Mouse (Mus musculus) embryonic facial prominence, embryonic 12.5 days (tissue): ENCODE data around the gene Olfr523. TPM values are rescaled to one million over a fixed set of nuclear protein-coding genes. Genes with fewer than 3 reads are reported as not detected.
A peak's percentile ranks its signal among the peaks of the same experiment; 100 is the strongest.
"Not testable (repeated sequence)": the region's sequence is repeated elsewhere in the genome, so short reads cannot be mapped to it uniquely, and the experiment has no call there.

Experiments
- ATAC-seq: fragments of 200-750 bp; cut with Nextera tagmentation; 2 replicates; pipeline ENCODE4 v1.8.0; 2017; ENCODE audit not compliant: insufficient number of reproducible peaks, insufficient read depth, low FRiP score, low TSS enrichment
- H3K27ac ChIP-seq: fragments of 300-500 bp; sonication (generic); 2 replicates; pipeline ENCODE4 v1.5.1; 2016; ENCODE audit warnings: mild to moderate bottlenecking
- H3K27me3 ChIP-seq: fragments of 300-500 bp; sonication (generic); 2 replicates; pipeline ENCODE4 v1.6.1; 2016; ENCODE audit warnings: mild to moderate bottlenecking, moderate library complexity
- H3K36me3 ChIP-seq: fragments of 300-500 bp; sonication (generic); 2 replicates; pipeline ENCODE4 v1.6.1; 2016; ENCODE audit warnings: mild to moderate bottlenecking
- H3K4me1 ChIP-seq: fragments of 300-500 bp; sonication (generic); 2 replicates; pipeline ENCODE4 v1.6.1; 2016
- H3K4me2 ChIP-seq: fragments of 300-500 bp; sonication (generic); replicated peaks from 2 replicates; pipeline ENCODE4 v1.6.1; 2016; ENCODE audit warnings: mild to moderate bottlenecking, moderate library complexity
- H3K4me3 ChIP-seq: fragments of 300-500 bp; sonication (generic); 2 replicates; pipeline ENCODE4 v1.5.1; 2016; ENCODE audit warnings: mild to moderate bottlenecking
- H3K9ac ChIP-seq: fragments of 300-500 bp; sonication (generic); 2 replicates; pipeline ENCODE4 v1.6.1; 2016; ENCODE audit warnings: mild to moderate bottlenecking, moderate library complexity
- H3K9me3 ChIP-seq: fragments of 300-500 bp; sonication (generic); 2 replicates; pipeline ENCODE4 v1.6.1; 2016; ENCODE audit warnings: mild to moderate bottlenecking, moderate library complexity
- WGBS: fragments of 180-500 bp; shearing (Covaris S2); methylation state at CpG from one replicate; pipeline ENCODE4 v1.1.7; 2016; 5-methylcytosine and 5-hydroxymethylcytosine counted together
- polyA plus RNA-seq: library from polyadenylated mRNA; unstranded; fragments of >200 nt; fragmentation: Nextera tagmentation; extraction: Ambion mirVana; gene quantifications from 2 replicates; pipeline ENCODE4 v1.2.1, GENCODE M21; 2016

Olfr523 gene
- not detected in 2 replicates for polyA plus RNA-seq

DNA sequence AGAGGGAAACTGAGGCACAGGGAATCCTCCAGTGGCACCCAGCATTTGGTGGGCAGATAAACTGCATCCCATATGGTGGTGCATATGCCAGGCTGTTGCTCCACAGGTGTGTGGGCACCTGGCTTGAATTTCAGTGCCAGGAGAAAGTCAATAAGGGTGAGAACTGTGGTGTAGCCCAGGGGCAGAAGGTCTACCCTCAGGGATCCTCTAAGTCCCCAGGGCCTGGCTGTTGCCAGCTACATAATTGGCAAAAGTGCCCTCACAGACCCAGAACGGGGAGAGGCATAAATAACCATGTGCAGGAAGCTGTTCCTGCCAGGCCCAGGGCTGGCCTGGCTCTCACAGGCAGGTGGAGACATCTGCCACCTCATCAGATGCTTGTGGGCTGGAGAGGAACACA lies at the start of gene Olfr523:
Gene Olfr523, plus strand, starts transcription at position 282 of the 400 bp plus-strand sequence.
- whole genome bisulfite sequencing: 55% methylated on average over 1 of the region's 1 CpGs
- H3K4me3 ChIP-seq: no peak within 1 kb of the TSS
- H3K36me3 ChIP-seq: no peaks in the 10 kb centered on the region
- ATAC-seq: no peak
- no peak within 1 kb of the TSS for H3K4me2 ChIP-seq
- H3K4me1 ChIP-seq: no peaks in the 10 kb centered on the region
- H3K9ac ChIP-seq: no peak within 1 kb of the TSS
- no peak within 1 kb of the TSS for H3K27ac ChIP-seq
- no peaks in the 10 kb centered on the region for H3K9me3 ChIP-seq
- no peaks in the 10 kb centered on the region for H3K27me3 ChIP-seq

DNA sequence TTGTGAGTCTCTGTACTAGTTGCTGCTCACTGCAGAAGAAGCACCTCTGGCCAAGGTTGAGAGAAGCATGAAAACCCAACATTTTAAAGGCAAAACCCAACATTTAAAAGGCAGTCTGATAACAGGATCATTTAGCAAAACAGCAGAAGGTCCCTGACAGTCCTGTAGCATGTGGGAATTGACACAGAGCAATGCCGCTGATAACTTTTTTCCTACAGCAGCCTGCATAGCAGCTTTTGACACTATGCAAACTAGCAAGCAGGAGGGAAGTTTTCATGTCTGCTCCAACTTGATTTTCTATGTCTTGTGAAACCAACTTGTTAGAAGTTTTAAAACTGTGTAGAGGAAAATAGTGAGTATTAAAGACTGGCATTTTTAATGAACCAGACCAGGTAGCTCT lies 48.6 kb upstream of the Olfr523 start:
- no peak for ATAC-seq

DNA sequence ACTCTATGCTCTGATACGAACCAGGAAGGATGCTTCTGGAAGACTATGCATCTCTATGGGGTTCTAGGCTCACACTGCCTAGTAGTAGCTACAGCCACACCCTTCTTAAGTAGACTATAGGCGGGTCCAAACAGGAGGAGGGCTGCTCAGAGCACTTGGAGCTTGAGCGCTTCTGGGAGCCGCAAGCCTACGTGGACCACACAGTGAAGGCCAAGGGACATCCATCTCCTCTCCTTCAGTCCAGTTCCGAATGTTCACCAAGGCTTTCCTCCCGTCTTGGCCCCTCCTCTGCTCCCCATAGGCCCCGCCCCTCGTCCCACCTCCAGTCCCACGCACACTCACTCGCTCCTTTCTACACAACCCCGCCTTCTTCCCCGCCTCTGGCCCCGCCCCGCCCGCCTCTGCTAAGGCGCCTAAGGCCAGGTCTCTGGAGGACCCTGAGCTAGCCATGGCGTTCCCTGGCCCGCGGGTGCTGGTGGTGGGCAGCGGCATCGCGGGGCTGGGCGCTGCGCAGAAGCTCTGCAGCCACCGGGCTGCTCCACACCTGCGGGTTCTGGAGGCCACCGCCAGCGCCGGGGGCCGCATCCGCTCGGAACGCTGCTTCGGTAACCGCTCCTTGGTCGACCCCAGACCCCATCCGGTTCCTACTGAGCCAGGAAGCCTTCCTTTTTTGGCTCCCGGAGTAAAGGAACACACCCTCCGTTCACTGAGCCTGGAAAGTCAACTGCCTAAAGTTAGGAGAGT lies 47.6 kb upstream of the Olfr523 start:
- peak; percentile 97 for ATAC-seq
- 0 out of 2 replicates have a peak, but pooled peaks cover 5% of the 10 kb centered on the region for H3K4me1 ChIP-seq
- peak overlapping the region; percentile 81 for H3K9ac ChIP-seq
- no peaks in the 10 kb centered on the region for H3K9me3 ChIP-seq
- H3K36me3 ChIP-seq: 0 out of 2 replicates have a peak, but pooled peaks cover 13% of the 10 kb centered on the region
- no peaks in the 10 kb centered on the region for H3K27me3 ChIP-seq
- peak overlapping the region; percentile 85 for H3K4me3 ChIP-seq
- H3K27ac ChIP-seq: peak overlapping the region; percentile 75; the same call in 1 of the 2 replicates
- H3K4me2 ChIP-seq: peak overlapping the region; percentile 64
- 1% methylated on average over 40 of the region's 40 CpGs for whole genome bisulfite sequencing

More for the DNA sequence above, 48.6 kb upstream of the Olfr523 start:
- H3K9ac ChIP-seq: no peak overlapping the region
- no peak overlapping the region for H3K4me2 ChIP-seq
- no peak overlapping the region for H3K4me3 ChIP-seq
- H3K4me1 ChIP-seq: 0 out of 2 replicates have a peak, but pooled peaks cover 5% of the 10 kb centered on the region
- H3K27me3 ChIP-seq: no peaks in the 10 kb centered on the region
- H3K27ac ChIP-seq: no peak overlapping the region
- 100% methylated on average over 1 of the region's 1 CpGs for WGBS
- H3K36me3 ChIP-seq: 0 out of 2 replicates have a peak, but pooled peaks cover 3% of the 10 kb centered on the region
- H3K9me3 ChIP-seq: no peaks in the 10 kb centered on the region

GRCm38 (mm10) chr7:140126022-140126350 lies 47.0 kb upstream of the Olfr523 start:
- ATAC-seq: 0 out of 2 replicates have a peak, but pooled peaks have one; percentile 7
- 3% methylated on average over 5 of the region's 5 CpGs for whole genome bisulfite sequencing

DNA sequence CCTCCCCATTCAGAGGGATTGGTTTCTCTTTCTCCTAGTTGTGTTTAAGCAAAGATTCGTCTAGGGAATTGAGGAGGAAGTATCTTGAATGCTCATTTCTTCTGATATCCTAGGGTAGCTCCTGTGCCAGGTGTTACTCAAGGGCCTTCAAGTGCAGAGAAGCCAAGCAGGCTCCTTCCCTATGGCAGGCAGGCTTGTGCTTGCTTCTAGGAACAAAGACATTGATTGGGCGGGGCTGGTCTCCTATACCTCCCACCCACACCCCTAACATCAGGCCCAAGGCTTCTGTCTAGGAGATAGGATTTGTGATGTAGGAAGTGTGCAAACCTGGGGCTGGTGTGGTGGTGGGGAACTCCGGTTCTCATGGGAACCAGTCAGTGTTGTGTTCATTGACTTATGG lies 46.1 kb upstream of the Olfr523 start:
- no peaks in the 10 kb centered on the region for H3K27me3 ChIP-seq
- 0 out of 2 replicates have a peak, but pooled peaks cover 5% of the 10 kb centered on the region for H3K4me1 ChIP-seq
- 0 out of 2 replicates have a peak overlapping the region, but pooled peaks have one; percentile 19 for H3K4me2 ChIP-seq
- WGBS: 89% methylated on average over 3 of the region's 3 CpGs
- H3K27ac ChIP-seq: no peak overlapping the region
- H3K9ac ChIP-seq: no peak overlapping the region
- H3K9me3 ChIP-seq: no peaks in the 10 kb centered on the region
- H3K36me3 ChIP-seq: 0 out of 2 replicates have a peak, but pooled peaks cover 16% of the 10 kb centered on the region
- no peak for ATAC-seq
- H3K4me3 ChIP-seq: no peak overlapping the region

More at GRCm38 (mm10) chr7:140126022-140126350, 47.0 kb upstream of the Olfr523 start:
- Histone ChIP-seq H3K27ac (0 out of 2 replicates have a peak overlapping the region, but pooled peaks have one; percentile 75), H3K27me3 (no peaks in the 10 kb centered on the region), H3K9me3 (no peaks in the 10 kb centered on the region), H3K36me3 (0 out of 2 replicates have a peak, but pooled peaks cover 16% of the 10 kb centered on the region), H3K9ac (peak overlapping the region; percentile 81), H3K4me2 (peak overlapping the region; percentile 64), H3K4me1 (0 out of 2 replicates have a peak, but pooled peaks cover 5% of the 10 kb centered on the region), H3K4me3 (peak overlapping the region; percentile 85)

DNA sequence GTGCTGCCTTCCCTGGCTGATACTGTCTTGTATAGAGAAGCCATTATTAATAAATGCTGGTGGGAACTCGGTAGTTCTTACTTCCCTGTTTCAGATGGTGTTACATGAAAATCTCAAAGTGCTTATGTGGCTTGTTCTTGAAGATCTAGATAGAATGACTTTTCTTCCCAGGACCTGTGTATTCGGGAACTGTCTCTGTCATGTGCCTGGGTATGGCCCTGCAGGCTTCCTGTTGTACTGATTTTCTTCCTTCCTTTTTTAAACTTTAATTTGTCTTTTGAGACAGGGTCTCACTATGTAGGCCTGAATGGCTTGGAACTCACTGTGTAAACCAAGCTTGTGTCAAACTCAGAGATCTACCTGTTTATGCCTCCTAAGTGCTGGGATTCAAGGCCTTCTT lies 45.1 kb upstream of the Olfr523 start:
- H3K27me3 ChIP-seq: no peaks in the 10 kb centered on the region
- no peak overlapping the region for H3K4me2 ChIP-seq
- 0 out of 2 replicates have a peak, but pooled peaks cover 5% of the 10 kb centered on the region for H3K4me1 ChIP-seq
- H3K9ac ChIP-seq: no peak overlapping the region
- no peak overlapping the region for H3K4me3 ChIP-seq
- 0 out of 2 replicates have a peak, but pooled peaks cover 16% of the 10 kb centered on the region for H3K36me3 ChIP-seq
- no peak overlapping the region for H3K27ac ChIP-seq
- no peak for ATAC-seq
- 83% methylated on average over 2 of the region's 2 CpGs for WGBS
- H3K9me3 ChIP-seq: no peaks in the 10 kb centered on the region

GRCm38 (mm10) chr7:140132184-140132583 lies 40.8 kb upstream of the Olfr523 start:
- H3K36me3 ChIP-seq: 0 out of 2 replicates have a peak, but pooled peaks cover 16% of the 10 kb centered on the region
- H3K27ac ChIP-seq, ATAC-seq, H3K4me3 ChIP-seq, H3K27me3 ChIP-seq, H3K9ac ChIP-seq, H3K4me2 ChIP-seq, H3K9me3 ChIP-seq, H3K4me1 ChIP-seq: not testable (repeated sequence)
- 91% methylated on average over 7 of the region's 7 CpGs for WGBS

DNA sequence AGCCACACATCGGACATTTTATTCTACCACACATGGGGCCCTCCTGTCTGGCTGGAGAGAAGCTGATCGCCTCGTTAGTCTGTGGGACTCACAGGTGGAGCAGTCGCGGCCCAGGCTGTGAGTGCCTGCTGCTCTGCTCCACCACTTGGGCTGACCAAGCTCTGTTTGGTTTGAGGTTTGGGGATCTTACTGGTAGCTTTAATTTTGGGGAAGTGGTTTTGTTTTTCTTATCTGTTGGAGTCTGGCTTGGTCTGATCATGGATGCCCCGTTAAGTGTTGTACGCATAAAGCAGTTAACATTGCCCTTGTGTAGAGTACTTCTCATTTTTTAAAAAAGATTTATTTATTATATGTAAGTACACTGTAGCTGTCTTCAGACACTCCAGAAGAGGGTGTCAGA lies 39.0 kb upstream of the Olfr523 start:
- not testable (repeated sequence) for H3K27me3 ChIP-seq, H3K27ac ChIP-seq, H3K9me3 ChIP-seq, H3K4me3 ChIP-seq, H3K4me2 ChIP-seq, H3K9ac ChIP-seq, H3K4me1 ChIP-seq, ATAC-seq
- H3K36me3 ChIP-seq: 0 out of 2 replicates have a peak, but pooled peaks cover 16% of the 10 kb centered on the region
- 97% methylated on average over 7 of the region's 7 CpGs for WGBS

GRCm38 (mm10) chr7:140135106-140135770 lies 37.8 kb upstream of the Olfr523 start:
- 82% methylated on average over 5 of the region's 5 CpGs for WGBS
- no peaks in the 10 kb centered on the region for H3K27me3 ChIP-seq
- ATAC-seq: no peak
- H3K4me1 ChIP-seq: peaks cover 5% of the 10 kb centered on the region; the same call in 1 of the 2 replicates
- H3K36me3 ChIP-seq: 0 out of 2 replicates have a peak, but pooled peaks cover 5% of the 10 kb centered on the region
- no peak overlapping the region for H3K4me3 ChIP-seq
- H3K4me2 ChIP-seq: no peak overlapping the region
- H3K9me3 ChIP-seq: no peaks in the 10 kb centered on the region
- no peak overlapping the region for H3K9ac ChIP-seq
- no peak overlapping the region for H3K27ac ChIP-seq

DNA sequence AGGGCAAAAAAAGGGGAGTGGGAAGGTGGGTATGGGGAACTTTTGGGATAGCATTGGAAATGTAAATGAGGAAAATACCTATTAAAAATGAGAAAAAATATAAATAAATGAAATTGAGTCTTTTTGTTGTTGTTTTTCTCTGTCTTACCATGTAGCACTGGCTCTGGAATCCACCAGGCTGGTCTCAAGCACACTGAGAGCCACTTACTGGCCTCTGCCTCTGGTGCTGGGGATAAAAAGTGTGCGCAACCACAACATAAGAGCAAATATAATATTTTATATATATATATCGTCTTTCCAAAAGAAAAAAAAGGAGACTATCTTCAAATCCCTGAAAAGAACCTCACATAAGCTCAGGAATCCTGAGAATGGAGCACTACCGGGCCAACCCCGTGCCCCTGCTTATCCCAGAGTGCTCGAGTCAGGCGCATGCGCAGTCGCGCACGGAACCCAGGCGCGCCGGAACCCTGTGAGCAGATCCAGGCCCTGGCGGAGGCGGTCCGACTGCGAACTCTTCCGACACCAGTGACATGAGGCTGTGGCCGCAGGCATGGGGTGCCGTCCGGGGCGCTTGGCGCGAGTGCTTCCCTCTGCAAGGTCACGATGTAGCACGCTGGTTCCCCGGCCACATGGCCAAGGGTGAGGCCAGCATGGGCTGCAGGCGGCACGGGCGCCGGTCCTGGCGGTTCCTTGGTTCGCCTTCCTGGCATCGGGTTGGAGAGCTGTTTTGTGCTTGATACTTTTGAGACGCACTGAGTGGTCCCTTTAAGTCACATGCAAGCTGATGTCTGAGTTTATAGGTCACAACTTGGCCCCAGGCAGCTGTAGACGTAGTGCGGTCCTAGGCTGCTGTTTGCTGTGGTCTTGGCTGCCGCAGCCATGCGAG lies 35.6 kb upstream of the Olfr523 start, which contains the start of gene Mtg1:
Gene Mtg1, plus strand, starts transcription at position 430 of the 886 bp plus-strand sequence.
- Histone ChIP-seq H3K27me3 (no peaks in the 10 kb centered on the region), H3K9ac (peak within 1 kb of the TSS; percentile 89), H3K4me1 (peaks cover 5% of the 10 kb centered on the region; the same call in 1 of the 2 replicates), H3K36me3 (no peaks in the 10 kb centered on the region), H3K4me3 (peak within 1 kb of the TSS; percentile 83), H3K27ac (peak within 1 kb of the TSS; percentile 52; the same call in 1 of the 2 replicates), H3K4me2 (peak within 1 kb of the TSS; percentile 83), H3K9me3 (no peaks in the 10 kb centered on the region)
- 2% methylated on average over 39 of the region's 39 CpGs for WGBS
- peak; percentile 97 for ATAC-seq

DNA sequence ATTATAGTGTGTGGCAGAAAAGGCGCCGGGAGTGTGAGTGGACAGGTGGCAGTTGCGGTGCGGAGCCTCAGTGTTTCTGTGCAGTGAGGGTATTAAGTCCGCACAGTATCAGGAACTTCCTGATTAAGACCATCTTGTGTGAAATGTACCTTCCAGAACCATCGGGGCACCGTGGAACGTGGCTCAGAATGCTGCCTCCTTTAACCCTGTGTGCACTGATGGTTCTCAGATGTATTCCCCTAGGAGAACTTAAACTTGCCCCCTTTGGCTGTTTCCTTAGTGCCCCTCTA lies 35.1 kb upstream of the Olfr523 start:
- Histone ChIP-seq H3K9me3 (no peaks in the 10 kb centered on the region), H3K27me3 (no peaks in the 10 kb centered on the region), H3K4me1 (peaks cover 5% of the 10 kb centered on the region; the same call in 1 of the 2 replicates), H3K4me2 (peak overlapping the region; percentile 83), H3K9ac (peak overlapping the region; percentile 89), H3K27ac (peak overlapping the region; percentile 52; the same call in 1 of the 2 replicates), H3K4me3 (peak overlapping the region; percentile 83), H3K36me3 (no peaks in the 10 kb centered on the region)
- ATAC-seq: no peak
- under 1% methylated on average over 8 of the region's 8 CpGs for WGBS
